Mouse (Mus musculus) left cerebral cortex, postnatal 36 days (tissue): Measurements from ENCODE around the gene A26c2. TPM values are rescaled to one million over a fixed set of nuclear protein-coding genes. Genes with fewer than 3 reads are reported as not detected.

ENCODE experiments used
- DNase-seq, 2 experiments: peaks; one replicate each; pipeline ENCODE4 v3.0.0; 2021 to 2022; ENCODE audit warnings: low spot score in 2 of 2, mixed read lengths in 1 of 2
- intact Hi-C: fragments of 180-260 bp; cut with DNase I; formaldehyde crosslinking; loops from one replicate; pipeline ENCODE4 v1.15.1; 2025
- total RNA-seq, 2 experiments: library from RNA; stranded (reverse); gene quantifications; 2 replicates each; pipeline ENCODE4 v1.2.3; 2021

A26c2 gene
- not detected for total RNA-seq

DNA sequence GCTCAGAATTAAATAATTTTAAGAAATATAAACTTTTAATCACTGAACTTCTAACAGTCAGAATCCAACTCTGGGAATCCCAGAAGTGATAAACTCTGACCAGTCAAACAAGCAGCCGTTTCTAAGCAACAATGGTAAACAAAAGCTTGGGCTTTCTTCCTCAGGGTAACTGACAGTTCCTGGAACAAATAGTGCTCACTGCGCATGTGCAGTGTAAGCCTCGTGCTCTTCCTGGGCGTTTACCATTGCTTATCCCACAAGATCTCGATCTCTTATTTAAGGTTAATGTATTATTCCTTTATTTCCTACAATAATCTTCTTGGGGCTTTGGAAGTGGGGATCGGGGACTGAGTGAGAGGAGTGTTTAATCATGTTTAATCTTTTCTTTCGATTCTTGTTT is at the start of gene A26c2:
Gene A26c2, minus strand, starts transcription at position 101 of the 400 bp plus-strand sequence.
- no peak for DNase-seq
- intact Hi-C loops: no loop called here

DNA sequence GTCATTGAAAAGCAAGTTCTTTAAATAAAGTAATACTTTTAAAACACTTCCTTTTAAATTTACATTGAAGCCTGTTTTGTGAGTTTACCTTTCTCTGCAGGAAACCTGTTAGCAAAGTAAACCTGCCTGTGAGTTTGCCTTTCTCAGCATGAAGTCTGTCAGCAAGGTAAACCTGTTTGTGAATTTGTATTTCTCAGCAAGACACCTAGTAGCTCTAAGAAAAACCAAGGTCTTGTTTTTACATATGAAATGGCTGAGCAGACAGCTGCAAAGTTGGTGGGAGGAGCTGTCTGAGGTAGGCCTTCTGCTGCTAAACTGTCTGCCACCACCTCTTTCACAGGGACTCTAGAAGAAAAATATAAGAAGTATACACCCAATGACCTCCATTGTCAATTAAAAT is 28.0 kb upstream of the A26c2 start:
- intact Hi-C loops: no loop called here

More for the DNA sequence above, 28.0 kb upstream of the A26c2 start:
- no peak for DNase-seq
